Mouse (Mus musculus) midbrain, embryonic 11.5 days (tissue): ENCODE data around the gene Kiz. TPM values are rescaled to one million over a fixed set of nuclear protein-coding genes. Genes with fewer than 3 reads are reported as not detected.

Source experiments
- ATAC-seq: fragments of 200-750 bp; cut with Nextera tagmentation; 2 replicates; pipeline ENCODE4 v1.8.0; 2017; ENCODE audit warnings: moderate TSS enrichment, moderate library complexity; ENCODE audit not compliant: low FRiP score
- DNase-seq: peaks from one replicate; pipeline ENCODE4 v3.0.0; 2015; ENCODE audit warnings: low spot score; ENCODE audit errors: missing footprints
- H3K27ac ChIP-seq: fragments of 300-500 bp; sonication (generic); 2 replicates; pipeline ENCODE4 v1.5.1; 2014; ENCODE audit warnings: low read depth, low read length
- H3K27me3 ChIP-seq: fragments of 300-500 bp; sonication (generic); 2 replicates; pipeline ENCODE4 v1.6.1; 2014; ENCODE audit warnings: mild to moderate bottlenecking, low read length, moderate library complexity, mixed read lengths; ENCODE audit not compliant: control insufficient read depth, insufficient read depth
- H3K36me3 ChIP-seq: fragments of 300-500 bp; sonication (generic); 2 replicates; pipeline ENCODE4 v1.6.1; 2014; ENCODE audit warnings: mild to moderate bottlenecking, low read length, moderate library complexity, mixed read lengths; ENCODE audit not compliant: control insufficient read depth, insufficient read depth
- H3K4me1 ChIP-seq: fragments of 300-500 bp; sonication (generic); 2 replicates; pipeline ENCODE4 v1.6.1; 2014; ENCODE audit warnings: low read length; ENCODE audit not compliant: control insufficient read depth, insufficient read depth
- H3K4me2 ChIP-seq: fragments of 300-500 bp; sonication (generic); 2 replicates; pipeline ENCODE4 v1.6.1; 2014; ENCODE audit warnings: mild to moderate bottlenecking, moderate library complexity
- H3K4me3 ChIP-seq: fragments of 300-500 bp; sonication (generic); 2 replicates; pipeline ENCODE4 v1.5.1; 2014; ENCODE audit warnings: low read depth, low read length
- H3K9ac ChIP-seq: fragments of 300-500 bp; sonication (generic); 2 replicates; pipeline ENCODE4 v1.6.1; 2014; ENCODE audit warnings: low read length
- H3K9me3 ChIP-seq: fragments of 300-500 bp; sonication (generic); 2 replicates; pipeline ENCODE4 v1.6.1; 2016; ENCODE audit warnings: low read length; ENCODE audit not compliant: control insufficient read depth
- WGBS: fragments of 180-500 bp; shearing (Covaris S2); extraction: QIAGEN DNeasy Blood & Tissue Kit; methylation state at CpG from one replicate; pipeline ENCODE4 v1.1.7; 2014; 5-methylcytosine and 5-hydroxymethylcytosine counted together
- polyA plus RNA-seq: library from polyadenylated mRNA; unstranded; fragments of >200 nt; fragmentation: Nextera tagmentation; extraction: Ambion mirVana; gene quantifications from 2 replicates; pipeline ENCODE4 v1.2.1, GENCODE M21; 2014

Gene Kiz
- polyA plus RNA-seq, 1 experiment from 2014 or later: 37.4 TPM

DNA sequence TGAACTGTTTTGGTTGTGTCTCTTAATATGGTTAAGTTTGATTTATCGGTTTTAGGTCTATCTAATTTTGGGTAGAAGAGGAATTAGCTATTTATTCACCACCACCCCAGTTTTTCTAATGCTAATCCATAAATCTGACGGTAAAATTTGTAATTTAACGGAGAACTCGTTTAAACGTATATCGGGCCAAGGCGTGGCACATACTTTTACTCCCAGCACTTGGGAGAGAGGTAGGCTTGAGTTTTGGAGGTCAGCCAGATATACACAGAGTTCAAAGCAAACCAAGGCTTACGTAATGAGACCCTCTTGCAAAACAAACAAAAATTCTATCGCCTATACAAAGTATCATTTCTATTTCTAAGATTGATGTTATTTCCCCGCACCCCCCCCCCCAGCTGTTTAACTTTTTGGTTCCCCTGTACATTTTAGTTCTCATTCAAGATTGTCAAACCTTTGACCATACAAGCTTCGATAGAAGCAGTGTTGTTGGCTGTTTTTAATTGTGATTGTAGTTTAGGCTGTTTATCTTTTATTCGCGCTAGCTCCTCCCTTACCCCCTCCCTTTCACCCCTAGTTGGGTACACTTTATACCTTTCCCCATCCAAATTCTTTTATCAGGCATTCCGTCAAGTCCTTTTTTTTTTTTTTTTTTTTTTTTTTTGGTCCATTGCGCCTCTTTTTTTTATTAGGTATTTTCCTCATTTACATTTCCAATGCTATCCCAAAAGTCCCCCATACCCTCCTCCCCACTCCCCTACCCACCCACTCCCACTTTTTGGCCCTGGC lies 158.6 kb downstream of the Kiz start:
- no peaks in the 10 kb centered on the region for H3K9me3 ChIP-seq
- H3K9ac ChIP-seq: peak overlapping the region; percentile 88
- WGBS: 37% methylated on average over 15 of the region's 15 CpGs
- H3K4me2 ChIP-seq: peak overlapping the region; percentile 78
- H3K4me3 ChIP-seq: peak overlapping the region; percentile 79
- H3K4me1 ChIP-seq: peaks cover 14% of the 10 kb centered on the region
- H3K36me3 ChIP-seq: no peaks in the 10 kb centered on the region
- ATAC-seq: no peak
- no peak overlapping the region for H3K27ac ChIP-seq
- H3K27me3 ChIP-seq: no peaks in the 10 kb centered on the region
- peak; percentile 85 for DNase-seq

Other genes with a start within 250 kb of the Kiz start
- 113 and 131 TPM in 2 replicates for gene Xrn2, start 157.1 kb downstream of the Kiz start, polyA plus RNA-seq
- gene Nkx2-4, start 229.6 kb downstream of the Kiz start, polyA plus RNA-seq: 3.0 and 4.3 TPM in 2 replicates